Mouse (Mus musculus): ENCODE data around the gene Asb6. TPM values are rescaled to one million over a fixed set of nuclear protein-coding genes. Genes with fewer than 3 reads are reported as not detected.

The Asb6 gene
- polyA plus RNA-seq, 1 experiment from 2014 or later = 24.2 TPM

GRCm38 (mm10) chr2:30859782-30860181, 29.6 kb upstream of the Asb6 start:
- peak overlapping the region; percentile 38; the same call in 1 of the 2 replicates for H3K27ac ChIP-seq (ENCODE audit: poor library complexity, severe bottlenecking)
- H3K9me3 ChIP-seq (replicated peaks) = no peaks in the 10 kb centered on the region
- H3K4me1 ChIP-seq (replicated peaks) = peaks cover 70% of the 10 kb centered on the region
- H3K9ac ChIP-seq = no peak overlapping the region
- no peak for ATAC-seq (ENCODE audit: insufficient number of reproducible peaks, low FRiP score)
- WGBS = 52% methylated on average over 5 of the region's 5 CpGs
- no peak overlapping the region for H3K4me2 ChIP-seq
- H3K27me3 ChIP-seq (replicated peaks) = 0 out of 2 replicates have a peak, but pooled peaks cover 3% of the 10 kb centered on the region
- no peaks in the 10 kb centered on the region for H3K36me3 ChIP-seq
- no peak overlapping the region for H3K4me3 ChIP-seq

- no peaks in the 10 kb centered on the region for H3K36me3 ChIP-seq
- H3K27ac ChIP-seq (ENCODE audit: poor library complexity, severe bottlenecking) = no peak overlapping the region
- ATAC-seq (ENCODE audit: insufficient number of reproducible peaks, low FRiP score) = no peak
- no peaks in the 10 kb centered on the region for H3K9me3 ChIP-seq (replicated peaks)
- no peak overlapping the region for H3K4me2 ChIP-seq
- no peak overlapping the region for H3K4me3 ChIP-seq
- no peak overlapping the region for H3K9ac ChIP-seq
- WGBS = 77% methylated on average over 6 of the region's 6 CpGs
- no peaks in the 10 kb centered on the region for H3K27me3 ChIP-seq (replicated peaks)
- H3K4me1 ChIP-seq (replicated peaks) = peaks cover 71% of the 10 kb centered on the region
These were observed 26.9 kb upstream of the Asb6 start for GRCm38 (mm10) chr2:30857076-30857475.

- Histone ChIP-seq H3K9me3 (replicated peaks) (no peaks in the 10 kb centered on the region), H3K4me3 (no peak overlapping the region), H3K36me3 (no peaks in the 10 kb centered on the region), H3K4me2 (peak overlapping the region; percentile 17), H3K4me1 (replicated peaks) (peaks cover 62% of the 10 kb centered on the region), H3K9ac (peak overlapping the region; percentile 47; the same call in 1 of the 2 replicates), H3K27me3 (replicated peaks) (no peaks in the 10 kb centered on the region), H3K27ac (ENCODE audit: poor library complexity, severe bottlenecking) (no peak overlapping the region)
- 34% methylated on average over 20 of the region's 20 CpGs for WGBS
- ATAC-seq (ENCODE audit: insufficient number of reproducible peaks, low FRiP score) = no peak
These were observed 22.7 kb upstream of the Asb6 start for GRCm38 (mm10) chr2:30852771-30853313.

- no peak for ATAC-seq (ENCODE audit: insufficient number of reproducible peaks, low FRiP score)
- H3K36me3 ChIP-seq = no peaks in the 10 kb centered on the region
- H3K27me3 ChIP-seq (replicated peaks) = no peaks in the 10 kb centered on the region
- H3K4me1 ChIP-seq (replicated peaks) = peaks cover 78% of the 10 kb centered on the region
- H3K9ac ChIP-seq = 0 out of 2 replicates have a peak overlapping the region, but pooled peaks have one; percentile 42
- WGBS = 13% methylated on average over 6 of the region's 6 CpGs
- no peak overlapping the region; the same call in 1 of the 2 replicates for H3K4me3 ChIP-seq
- peak overlapping the region; percentile 28; the same call in 1 of the 2 replicates for H3K27ac ChIP-seq (ENCODE audit: poor library complexity, severe bottlenecking)
- H3K4me2 ChIP-seq = 0 out of 2 replicates have a peak overlapping the region, but pooled peaks have one; percentile 9
- H3K9me3 ChIP-seq (replicated peaks) = no peaks in the 10 kb centered on the region
These were observed 20.4 kb upstream of the Asb6 start for GRCm38 (mm10) chr2:30850581-30850980.

- WGBS = 65% methylated on average over 8 of the region's 8 CpGs
- H3K4me3 ChIP-seq = no peak overlapping the region
- no peaks in the 10 kb centered on the region for H3K36me3 ChIP-seq
- no peaks in the 10 kb centered on the region for H3K9me3 ChIP-seq (replicated peaks)
- peak overlapping the region; percentile 87; the same call in 1 of the 2 replicates for H3K27ac ChIP-seq (ENCODE audit: poor library complexity, severe bottlenecking)
- H3K4me2 ChIP-seq = no peak overlapping the region
- ATAC-seq (ENCODE audit: insufficient number of reproducible peaks, low FRiP score) = no peak
- no peak overlapping the region for H3K9ac ChIP-seq
- H3K4me1 ChIP-seq (replicated peaks) = peaks cover 67% of the 10 kb centered on the region
- 0 out of 2 replicates have a peak, but pooled peaks cover 4% of the 10 kb centered on the region for H3K27me3 ChIP-seq (replicated peaks)
These were observed 18.1 kb upstream of the Asb6 start for GRCm38 (mm10) chr2:30848184-30848583.

- 0 out of 2 replicates have a peak, but pooled peaks cover 4% of the 10 kb centered on the region for H3K27me3 ChIP-seq (replicated peaks)
- H3K4me2 ChIP-seq = peak overlapping the region; percentile 82
- no peaks in the 10 kb centered on the region for H3K9me3 ChIP-seq (replicated peaks)
- peak overlapping the region; percentile 98 for H3K9ac ChIP-seq
- no peaks in the 10 kb centered on the region for H3K36me3 ChIP-seq
- peak overlapping the region; percentile 87 for H3K27ac ChIP-seq (ENCODE audit: poor library complexity, severe bottlenecking)
- peak; percentile 46; the same call in 1 of the 2 replicates for ATAC-seq (ENCODE audit: insufficient number of reproducible peaks, low FRiP score)
- H3K4me3 ChIP-seq = peak overlapping the region; percentile 82
- 11% methylated on average over 6 of the region's 6 CpGs for WGBS
- peaks cover 65% of the 10 kb centered on the region for H3K4me1 ChIP-seq (replicated peaks)
These were observed 16.6 kb upstream of the Asb6 start for GRCm38 (mm10) chr2:30846723-30847122.

- Histone ChIP-seq H3K9me3 (replicated peaks) (no peaks in the 10 kb centered on the region), H3K4me2 (peak overlapping the region; percentile 82), H3K27me3 (replicated peaks) (0 out of 2 replicates have a peak, but pooled peaks cover 4% of the 10 kb centered on the region), H3K27ac (ENCODE audit: poor library complexity, severe bottlenecking) (peak overlapping the region; percentile 87), H3K36me3 (no peaks in the 10 kb centered on the region), H3K4me3 (peak overlapping the region; percentile 82), H3K4me1 (replicated peaks) (peaks cover 60% of the 10 kb centered on the region), H3K9ac (peak overlapping the region; percentile 98)
- ATAC-seq (ENCODE audit: insufficient number of reproducible peaks, low FRiP score) = no peak
- WGBS = 54% methylated on average over 8 of the region's 8 CpGs
These were observed 16.1 kb upstream of the Asb6 start for GRCm38 (mm10) chr2:30846236-30846635.

GRCm38 (mm10) chr2:30845152-30846070, 15.3 kb upstream of the Asb6 start:
- 0 out of 2 replicates have a peak, but pooled peaks have one; percentile 20 for ATAC-seq (ENCODE audit: insufficient number of reproducible peaks, low FRiP score)
- H3K4me3 ChIP-seq = peak overlapping the region; percentile 82
- WGBS = under 1% methylated on average over 72 of the region's 80 CpGs
- no peaks in the 10 kb centered on the region for H3K9me3 ChIP-seq (replicated peaks)
- H3K36me3 ChIP-seq = no peaks in the 10 kb centered on the region
- peak overlapping the region; percentile 82 for H3K4me2 ChIP-seq
- H3K4me1 ChIP-seq (replicated peaks) = peaks cover 51% of the 10 kb centered on the region
- H3K27ac ChIP-seq (ENCODE audit: poor library complexity, severe bottlenecking) = peak overlapping the region; percentile 87
- H3K27me3 ChIP-seq (replicated peaks) = 0 out of 2 replicates have a peak, but pooled peaks cover 4% of the 10 kb centered on the region
- peak overlapping the region; percentile 98 for H3K9ac ChIP-seq

GRCm38 (mm10) chr2:30842615-30843014, 12.5 kb upstream of the Asb6 start:
- no peak; the same call in 1 of the 2 replicates for ATAC-seq (ENCODE audit: insufficient number of reproducible peaks, low FRiP score)
- WGBS = 12% methylated on average over 10 of the region's 10 CpGs
- Histone ChIP-seq H3K9me3 (replicated peaks) (no peaks in the 10 kb centered on the region), H3K36me3 (no peaks in the 10 kb centered on the region), H3K4me3 (peak overlapping the region; percentile 2; the same call in 1 of the 2 replicates), H3K9ac (peak overlapping the region; percentile 53), H3K27me3 (replicated peaks) (0 out of 2 replicates have a peak, but pooled peaks cover 4% of the 10 kb centered on the region), H3K27ac (ENCODE audit: poor library complexity, severe bottlenecking) (peak overlapping the region; percentile 80), H3K4me2 (peak overlapping the region; percentile 49), H3K4me1 (replicated peaks) (peaks cover 37% of the 10 kb centered on the region)

- Histone ChIP-seq H3K4me1 (replicated peaks) (peaks cover 40% of the 10 kb centered on the region), H3K27me3 (replicated peaks) (no peaks in the 10 kb centered on the region), H3K9me3 (replicated peaks) (no peaks in the 10 kb centered on the region), H3K36me3 (no peaks in the 10 kb centered on the region), H3K4me2 (peak overlapping the region; percentile 27), H3K27ac (ENCODE audit: poor library complexity, severe bottlenecking) (0 out of 2 replicates have a peak overlapping the region, but pooled peaks have one; percentile 29), H3K4me3 (no peak overlapping the region), H3K9ac (peak overlapping the region; percentile 32; the same call in 1 of the 2 replicates)
- ATAC-seq (ENCODE audit: insufficient number of reproducible peaks, low FRiP score) = no peak
- 26% methylated on average over 21 of the region's 21 CpGs for WGBS
These were observed 6.3 kb upstream of the Asb6 start for GRCm38 (mm10) chr2:30836238-30836990.
